ENCODE assay signal across 26 mouse cellular contexts in the genomic region with DNA sequence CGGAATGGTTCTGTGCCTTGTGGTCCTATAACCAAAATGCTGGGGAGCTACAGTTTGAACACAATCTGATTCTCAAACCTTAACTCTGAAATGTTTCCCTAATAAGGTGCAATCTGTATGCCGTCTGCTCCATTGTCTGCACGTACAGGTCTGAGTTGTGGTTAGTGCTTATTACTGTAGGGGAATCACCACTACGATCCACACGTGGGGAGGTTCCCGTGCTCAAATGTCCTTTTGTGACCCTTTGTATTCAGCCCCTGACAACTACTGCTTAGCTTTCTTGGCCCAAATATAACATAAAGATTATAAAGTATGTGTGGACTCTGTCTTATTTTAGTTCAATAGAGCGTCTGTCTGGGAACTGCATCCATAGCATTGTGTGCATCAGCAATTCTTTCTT. TPM values are rescaled to one million over a fixed set of nuclear protein-coding genes. Genes with fewer than 3 reads are reported as not detected.
DNase-seq lines count a peak whose midpoint lies in the region; ATAC-seq and TF ChIP-seq lines count a peak whose summit lies in the region.
"Had no signal": no experiment of that assay in that cellular context is flagged by ENCODE, and none has a peak within 500 bp of the region (broad histone marks: within the 10 kb centered on the region; RNA-seq: fewer than 3 reads in every experiment).

No protein-coding gene starts in this region.

- no peak overlapping the region for H3K4me3 ChIP-seq in limb, embryonic 12.5 days (replicated peaks)
- no peak overlapping the region for H3K4me3 ChIP-seq in limb, embryonic 10.5 days
- no peak overlapping the region for H3K4me3 ChIP-seq in CH12.LX (replicated peaks in 1 of 3; ENCODE audit: low read depth in 2 of 3, low read length in 2 of 3, poor library complexity in 1 of 3)
- H3K4me3 ChIP-seq in limb, embryonic 13.5 days: no peak overlapping the region

- intact Hi-C loops in heart, postnatal 25 days (cut with DNase I): no loop called here

- no peaks in the 10 kb centered on the region for H3K79me2 ChIP-seq in CH12.LX (replicated peaks; ENCODE audit: control insufficient read depth, extremely low read depth, insufficient read depth, poor library complexity, severe bottlenecking)

- no peak for TF ChIP-seq CTCF in CH12.LX (conservative IDR thresholded peaks at IDR 0.05 in 1 of 2, IDR thresholded peaks at IDR 0.05 in 1 of 2; ENCODE audit: low read depth in 2 of 2, low read length in 2 of 2)

- TF ChIP-seq RAD21 in CH12.LX (IDR thresholded peaks at IDR 0.05; ENCODE audit: low read depth, low read length): no peak

- no peak overlapping the region for H3K9ac ChIP-seq in limb, embryonic 12.5 days (replicated peaks)
- H3K9ac ChIP-seq in CH12.LX (ENCODE audit: insufficient read depth, low read depth): no peak overlapping the region
- H3K9ac ChIP-seq in limb, embryonic 13.5 days: no peak overlapping the region

- WGBS in limb, embryonic 12.5 days: 69% methylated on average over 7 of the region's 7 CpGs
- 92% methylated on average over 7 of the region's 7 CpGs for WGBS in limb, embryonic 10.5 days
- WGBS in limb, embryonic 13.5 days: 54% methylated on average over 7 of the region's 7 CpGs

- H3K4me1 ChIP-seq in limb, embryonic 12.5 days (replicated peaks): peaks cover 10% of the 10 kb centered on the region
- H3K4me1 ChIP-seq in limb, embryonic 10.5 days: no peaks in the 10 kb centered on the region
- H3K4me1 ChIP-seq in CH12.LX (ENCODE audit: control insufficient read depth in 1 of 2, insufficient read depth in 2 of 2): peaks cover 0 to 18% of the 10 kb centered on the region in 2 experiments; a peak in 2 of 4 replicates
- H3K4me1 ChIP-seq in limb, embryonic 13.5 days: peaks cover 20% of the 10 kb centered on the region

- in situ Hi-C loops in CH12.LX (cut with MboI; ENCODE audit: low pct_ligation_motif_present, low pct_unique_long_range_greater_than_20kb, low sequenced_read_pairs): loop anchor here (25.0 kb wide), 2 partner anchors 235 to 365 kb away; a partner anchor contains a TSS

- peak; percentile 58 for DNase-seq in heart, adult 11 months
- no peak for DNase-seq in heart, postnatal 25 days (ENCODE audit: low spot score)
- no peak for DNase-seq in limb, embryonic 10.5 days (ENCODE audit: low spot score)
- no peak for DNase-seq in CH12.LX (ENCODE audit: extremely low read depth)
- no peak for DNase-seq in layer of hippocampus, adult 9-10 months (ENCODE audit: low spot score)
- DNase-seq: adrenal gland, adult 2 months; adrenal gland, adult 8-10 months; adrenal gland, postnatal 10 days; adrenal gland, postnatal 14 days; adrenal gland, postnatal 25 days; adrenal gland, postnatal 36 days; B cell, adult 2 months; cerebellum, adult 11 months; cerebellum, adult 11-12 months; cerebellum, adult 18-20 months had no signal

- TF ChIP-seq EP300 in CH12.LX (IDR thresholded peaks at IDR 0.05; ENCODE audit: low read length): no peak

- H3K36me3 ChIP-seq in limb, embryonic 12.5 days: no peaks in the 10 kb centered on the region
- H3K36me3 ChIP-seq in limb, embryonic 10.5 days: no peaks in the 10 kb centered on the region
- no peaks in the 10 kb centered on the region for H3K36me3 ChIP-seq in CH12.LX (replicated peaks in 1 of 2; ENCODE audit: control insufficient read depth in 1 of 2, insufficient read depth in 1 of 2, low read length in 1 of 2)
- no peaks in the 10 kb centered on the region for H3K36me3 ChIP-seq in limb, embryonic 13.5 days
- H3K36me3 ChIP-seq: G1E had no signal

- H3K4me2 ChIP-seq in limb, embryonic 12.5 days: no peak overlapping the region
- no peak overlapping the region for H3K4me2 ChIP-seq in CH12.LX (ENCODE audit: insufficient read depth, low read depth, poor library complexity, severe bottlenecking)
- H3K4me2 ChIP-seq in limb, embryonic 13.5 days (replicated peaks): no peak overlapping the region; the same call in 1 of the 2 replicates

- no peaks in the 10 kb centered on the region for H3K27me3 ChIP-seq in limb, embryonic 12.5 days
- no peaks in the 10 kb centered on the region for H3K27me3 ChIP-seq in limb, embryonic 10.5 days (ENCODE audit: low read depth, poor library complexity, severe bottlenecking)
- no peaks in the 10 kb centered on the region for H3K27me3 ChIP-seq in CH12.LX (replicated peaks)
- H3K27me3 ChIP-seq in limb, embryonic 13.5 days: no peaks in the 10 kb centered on the region
- H3K27me3 ChIP-seq: Patski had no signal

- no peaks in the 10 kb centered on the region for H3K9me3 ChIP-seq in limb, embryonic 12.5 days
- H3K9me3 ChIP-seq in limb, embryonic 10.5 days (replicated peaks): no peaks in the 10 kb centered on the region
- H3K9me3 ChIP-seq in CH12.LX (replicated peaks; ENCODE audit: low read length): no peaks in the 10 kb centered on the region
- no peaks in the 10 kb centered on the region for H3K9me3 ChIP-seq in limb, embryonic 13.5 days
- H3K9me3 ChIP-seq: G1E had no signal

- no peak for TF ChIP-seq POLR2A in CH12.LX (IDR thresholded peaks at IDR 0.05; ENCODE audit: low read depth, low read length)

- dilution Hi-C loops in CH12.LX (cut with MboI; ENCODE audit: extremely low pct_ligation_motif_present, extremely low pct_unique_long_range_greater_than_20kb, low sequenced_read_pairs): no loop called here

- peak overlapping the region; percentile 69 for H3K27ac ChIP-seq in limb, embryonic 12.5 days
- H3K27ac ChIP-seq in limb, embryonic 10.5 days: no peak overlapping the region
- H3K27ac ChIP-seq in CH12.LX (ENCODE audit: insufficient read depth, low read depth): no peak overlapping the region
- H3K27ac ChIP-seq in limb, embryonic 13.5 days: peak overlapping the region; percentile 40; the same call in 1 of the 2 replicates

- ATAC-seq in limb, embryonic 12.5 days (ENCODE audit: insufficient number of reproducible peaks, insufficient read depth, low FRiP score, low TSS enrichment, low read depth): 0 out of 2 replicates have a peak, but pooled peaks have one; percentile 15
- no peak for ATAC-seq in limb, embryonic 13.5 days (ENCODE audit: low FRiP score, low read depth)
- ATAC-seq in erythroblast, adult 5-6 weeks (replicated peaks; ENCODE audit: low FRiP score, poor library complexity, severe bottlenecking): no peak
- ATAC-seq: activated CD4-positive, CD25-positive, alpha-beta regulatory T cell, adult 4 months; CD4-positive, CD25-positive, alpha-beta regulatory T cell, adult 4 months; Patski had no signal

TF ChIP-seq in CH12.LX, 34 proteins besides CTCF, POLR2A, EP300 and RAD21:
- peak; percentile 78 for TF ChIP-seq BHLHE40 (IDR thresholded peaks at IDR 0.05; ENCODE audit: low read depth, low read length)
- no peak for TF ChIP-seq TCF12 (IDR thresholded peaks at IDR 0.05; ENCODE audit: low read depth, low read length)

RNA-seq across cellular contexts. Expression of a gene that starts 29.1 kb away (rescaled TPM):
- not detected for total RNA-seq in heart, postnatal 25 days (2021)
- not detected in 2 replicates for polyA plus RNA-seq in limb, embryonic 12.5 days (2016; fragmentation: Nextera tagmentation; extraction: Ambion mirVana)
- not detected in 2 replicates for polyA plus RNA-seq in limb, embryonic 10.5 days (2016; fragmentation: Nextera tagmentation; extraction: Ambion mirVana)
- total RNA-seq in CH12.LX (2012; rRNA removed) (not detected in 2 replicates), CH12.LX (2014; rRNA removed) (not detected in 2 replicates)
- polyA plus RNA-seq in CH12.LX (2012; ENCODE audit: insufficient read length, low read depth): not detected in 2 replicates
- not detected in 2 replicates for polyA plus RNA-seq in limb, embryonic 13.5 days (2015; fragmentation: Nextera tagmentation; extraction: Ambion mirVana)
- total RNA-seq in erythroblast, adult 5-6 weeks (2015; ENCODE audit: low replicate concordance): not detected in 2 replicates
- not detected in 2 replicates for total RNA-seq in erythroblast, adult 5-6 weeks (2017; ENCODE audit: low replicate concordance)
- total RNA-seq: adrenal gland, adult 18-20 months; adrenal gland, adult 2 months; adrenal gland, adult 8-10 months; adrenal gland, postnatal 10 days; adrenal gland, postnatal 14 days; adrenal gland, postnatal 36 days; G1E; MEL had no signal
- polyA plus RNA-seq: activated CD4-positive, CD25-positive, alpha-beta regulatory T cell, adult 4 months; adrenal gland, adult 2 months; brain, embryonic 14.5 days; C2C12; CD4-positive, CD25-positive, alpha-beta regulatory T cell, adult 4 months; G1E; Patski had no signal

Comparison
In these comparisons a context has a peak if more than half of its experiments do, and no peak if none do; other contexts are left out.
1. H3K27ac ChIP-seq: peak in limb, embryonic 12.5 days (single experiment) and limb, embryonic 13.5 days (single experiment); none in limb, embryonic 10.5 days (single experiment) and CH12.LX (single experiment).